Mouse (Mus musculus) c-Kit-positive CD71-positive TER-119-negative erythroid progenitor cells, embryonic 14.5 days (primary cell): ENCODE data around the gene Qrfp.

Experiments
- DNase-seq: peaks from one replicate; pipeline ENCODE4 v3.0.0-alpha.2; 2013; ENCODE audit warnings: low read depth

The Qrfp gene

DNA sequence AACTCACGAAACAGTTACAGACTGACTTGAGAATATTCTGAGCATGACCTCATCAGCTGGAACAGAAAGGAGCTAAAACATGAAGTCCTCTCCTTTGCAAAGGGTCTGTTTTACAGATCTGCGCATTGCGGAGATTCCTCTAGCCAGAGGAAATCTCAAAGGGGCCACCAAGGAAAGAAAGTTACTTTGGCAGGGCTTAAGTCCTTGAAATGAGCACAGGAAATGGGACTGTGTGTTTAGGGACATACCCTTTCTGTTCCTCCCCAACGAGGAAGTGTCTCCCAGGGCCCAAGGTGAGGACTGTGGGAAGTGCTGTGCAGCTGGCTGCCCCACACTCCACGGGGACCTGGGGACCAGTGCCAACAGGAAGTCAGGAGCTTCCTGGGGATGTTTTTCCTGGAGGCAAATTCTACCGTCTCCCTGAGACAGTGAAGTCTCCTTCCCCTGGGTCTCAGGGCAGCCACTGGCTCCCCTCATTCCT lies 40.7 kb downstream of the Qrfp start:
- no peak for DNase-seq

DNA sequence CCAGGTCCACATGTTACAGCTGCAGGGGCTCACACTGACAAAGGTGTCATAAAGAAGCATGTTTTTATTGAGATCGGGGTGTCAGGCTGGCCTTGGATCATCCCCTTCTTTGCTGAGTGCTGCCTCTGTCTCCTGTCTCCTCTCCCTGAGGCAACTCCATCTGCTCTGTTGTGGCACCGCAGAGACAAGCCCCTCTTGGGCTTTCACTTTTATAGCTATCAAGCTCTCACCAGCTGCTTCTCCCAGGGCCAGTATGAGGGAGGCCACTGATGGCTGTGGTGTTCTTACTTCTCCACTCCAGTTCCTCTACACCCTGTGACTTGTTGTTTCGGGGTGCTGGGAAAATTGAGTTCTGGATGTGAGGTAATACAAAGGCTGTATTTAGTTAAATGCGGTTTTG lies 41.3 kb downstream of the Qrfp start:
- DNase-seq, result no peak

DNA sequence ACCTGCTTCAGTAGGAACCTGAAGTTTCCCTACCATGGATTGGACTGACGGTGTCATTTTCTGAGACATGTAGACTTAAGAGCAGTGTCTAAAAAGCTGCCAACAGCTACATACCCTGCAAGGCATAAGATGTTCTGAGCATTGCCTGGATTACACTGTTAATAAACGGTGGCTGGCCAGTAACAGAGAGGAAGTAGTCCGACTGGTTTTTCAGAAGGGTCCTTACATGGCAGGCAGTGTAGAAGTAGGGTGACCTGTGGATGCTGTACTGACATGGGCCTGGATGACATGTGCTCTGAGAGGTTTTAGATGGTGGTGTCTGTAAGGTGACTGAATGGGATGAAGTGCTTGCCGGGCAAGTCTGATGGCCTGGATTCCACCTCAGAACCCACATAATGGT lies 42.6 kb downstream of the Qrfp start:
- no peak for DNase-seq

DNA sequence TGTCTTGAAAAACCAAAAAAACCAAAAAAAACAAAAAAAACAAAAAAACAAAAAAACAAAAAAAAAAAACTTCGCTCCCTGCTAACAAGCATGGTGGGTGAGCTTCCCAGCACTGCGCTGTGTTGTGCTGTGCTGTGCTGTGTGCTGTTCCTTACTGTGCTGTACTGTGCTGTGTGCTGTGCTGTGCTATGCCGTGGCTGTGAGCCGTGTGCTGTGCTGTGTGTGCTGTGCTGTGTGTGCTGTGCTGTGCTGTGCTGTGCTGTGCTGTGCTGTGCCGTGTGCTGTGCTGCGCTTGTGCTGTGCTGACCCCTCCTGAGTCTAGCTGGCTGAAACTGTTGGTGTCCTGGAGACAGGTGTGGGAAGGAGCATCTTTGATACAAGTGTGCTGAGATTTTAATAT lies 43.3 kb downstream of the Qrfp start:
- DNase-seq, result no peak

DNA sequence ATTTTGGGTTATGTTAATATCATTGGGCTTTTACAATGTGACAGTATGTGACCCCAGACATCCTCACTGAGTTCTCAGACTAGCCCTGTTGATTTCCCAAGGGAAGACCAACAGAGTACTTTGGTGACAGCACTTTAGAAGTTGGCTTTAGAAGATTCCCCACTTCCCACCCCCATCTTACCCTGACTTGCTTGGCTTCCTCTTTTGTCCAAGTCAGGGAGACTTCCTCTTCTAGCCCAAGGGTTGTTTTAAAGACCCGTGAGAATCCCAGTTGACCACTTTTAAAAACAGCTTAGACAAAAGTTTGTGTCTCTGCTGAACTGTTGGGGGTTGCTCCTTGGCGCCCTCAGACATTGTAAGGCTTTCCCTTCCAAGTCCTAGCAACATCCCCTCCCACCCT lies 47.1 kb downstream of the Qrfp start:
- DNase-seq, result no peak

DNA sequence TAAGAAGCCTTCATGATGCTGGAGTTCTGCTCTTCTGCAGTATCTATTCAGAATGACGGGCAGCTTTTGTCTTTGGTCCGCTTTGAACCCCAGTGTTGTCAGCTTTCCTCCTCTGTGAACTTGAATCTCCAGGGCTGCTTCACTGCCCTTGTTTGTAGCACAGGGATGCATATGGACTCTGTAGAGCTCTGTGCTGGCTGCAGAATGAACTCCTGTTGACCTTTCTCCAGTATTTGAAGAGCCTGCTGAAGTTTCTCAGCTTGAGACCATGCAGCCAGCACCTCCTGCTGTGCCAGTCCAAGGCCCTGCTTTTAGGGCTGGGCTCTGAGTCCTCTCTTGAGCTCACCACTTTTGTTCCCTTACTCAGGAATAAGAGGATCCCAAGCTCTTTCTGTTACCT lies 47.5 kb downstream of the Qrfp start:
- DNase-seq, result no peak

DNA sequence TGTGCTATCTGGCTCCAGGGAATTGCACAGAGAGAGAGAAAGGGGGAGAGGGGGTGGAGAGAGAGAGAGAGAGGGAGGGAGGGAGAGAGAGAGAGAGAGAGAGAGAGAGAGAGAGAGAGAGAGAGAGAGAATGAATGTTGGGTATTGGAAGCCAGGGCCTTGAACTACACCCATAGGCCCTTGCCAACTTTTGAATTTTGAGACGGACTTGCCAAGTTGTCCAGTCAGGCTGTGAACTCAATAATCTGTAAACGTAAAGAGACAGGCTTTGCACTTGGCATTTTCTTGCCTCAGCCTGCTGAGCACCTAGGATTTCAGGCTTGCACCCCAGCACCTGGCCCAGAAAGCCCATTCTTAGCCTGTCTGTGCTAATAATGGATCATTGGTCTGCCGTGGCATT lies 48.2 kb downstream of the Qrfp start:
- DNase-seq, result no peak

DNA sequence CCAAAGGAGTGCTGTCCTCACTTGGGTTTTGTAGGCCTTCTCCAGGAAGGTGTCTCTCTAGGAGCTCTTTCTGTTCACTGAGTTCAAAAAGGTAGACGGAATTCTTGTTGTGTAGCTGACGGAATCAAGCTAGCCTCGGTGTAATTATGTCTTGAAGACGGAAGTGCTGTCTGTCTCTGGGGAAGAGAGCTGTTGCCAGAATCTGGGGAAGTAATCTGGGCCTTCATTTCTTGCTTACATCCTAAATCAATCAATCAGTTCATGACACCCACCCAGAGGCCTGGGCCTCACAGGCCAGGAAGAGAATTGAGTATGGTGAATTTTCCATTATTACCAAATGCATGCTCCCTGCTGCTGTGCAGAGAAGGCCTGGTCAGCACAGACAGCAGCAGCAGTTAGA lies 48.8 kb downstream of the Qrfp start:
- no peak for DNase-seq

DNA sequence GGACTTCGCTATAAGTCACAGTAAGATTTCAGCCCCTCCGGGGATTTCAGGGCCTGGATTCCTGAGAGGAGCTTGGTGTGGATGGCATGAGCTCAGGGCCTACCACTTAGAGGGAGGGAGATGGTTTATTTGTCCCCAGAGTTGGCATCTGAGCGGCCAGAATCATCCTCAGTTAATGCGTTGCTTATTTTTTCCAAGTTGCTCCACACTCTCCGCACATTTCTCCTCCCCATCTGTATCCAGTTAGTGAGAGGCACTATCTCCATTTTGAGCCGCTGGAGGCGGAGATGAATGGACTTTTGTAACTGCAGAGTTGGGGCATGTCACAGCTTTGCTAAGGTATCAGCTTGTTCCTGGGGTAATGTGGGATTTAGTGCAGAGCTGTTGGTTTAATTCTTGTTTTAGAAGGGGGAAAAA lies 49.3 kb downstream of the Qrfp start:
- no peak for DNase-seq

DNA sequence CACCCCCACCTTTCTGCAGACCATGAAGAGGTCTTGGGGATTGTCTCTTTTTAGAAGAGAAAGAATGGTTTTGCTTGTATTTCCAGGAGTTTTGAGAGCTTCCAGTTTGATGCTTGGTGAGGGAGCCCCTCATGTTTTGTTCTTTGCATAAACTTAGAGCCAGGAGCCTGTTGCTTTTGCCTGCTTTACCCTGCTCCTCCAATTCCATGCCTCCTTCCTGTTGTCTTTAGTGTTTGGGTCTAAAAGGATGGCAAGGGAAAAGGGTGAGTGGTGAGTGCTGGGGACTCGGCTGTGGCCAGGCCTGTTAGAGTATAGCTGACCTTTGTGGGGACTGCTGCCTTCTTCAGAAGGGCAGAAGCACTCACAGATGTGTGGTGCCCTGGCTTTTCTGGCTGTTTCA lies 49.9 kb downstream of the Qrfp start:
- DNase-seq, result no peak

DNA sequence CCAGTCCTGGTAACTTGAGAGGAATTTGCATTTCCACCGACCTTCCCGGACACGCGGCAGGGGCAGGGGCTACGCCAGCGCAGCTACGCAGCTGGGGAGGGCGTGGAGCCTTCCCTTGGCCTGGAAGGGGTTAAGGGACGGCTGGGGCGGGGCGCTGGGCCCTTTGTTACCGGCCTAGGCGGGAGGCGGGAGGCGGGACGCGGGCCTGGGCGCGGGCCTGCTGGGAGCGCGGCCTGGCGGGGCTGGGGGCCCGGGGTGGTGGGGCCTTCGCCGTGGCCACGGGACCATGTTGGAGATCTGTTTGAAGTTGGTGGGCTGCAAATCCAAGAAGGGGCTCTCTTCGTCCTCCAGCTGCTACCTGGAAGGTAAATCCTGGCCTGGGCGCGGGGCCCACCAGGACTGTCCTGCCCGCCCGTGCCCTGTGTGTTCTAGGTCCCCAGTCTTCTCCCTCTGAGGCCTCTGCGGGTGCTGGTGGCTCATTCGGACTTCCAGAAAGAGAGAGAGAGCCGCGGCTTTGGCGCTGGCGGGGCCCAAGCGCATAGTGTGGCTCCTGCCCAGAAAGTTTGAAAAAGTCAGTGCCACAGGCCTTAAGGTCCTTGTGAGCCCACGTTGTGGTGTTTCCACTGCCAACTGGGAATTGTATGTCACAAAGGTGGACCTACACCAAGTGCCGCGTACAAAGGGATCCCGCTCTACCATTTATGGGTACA lies 50.5 kb downstream of the Qrfp start:
- peak; percentile 67 for DNase-seq

DNA sequence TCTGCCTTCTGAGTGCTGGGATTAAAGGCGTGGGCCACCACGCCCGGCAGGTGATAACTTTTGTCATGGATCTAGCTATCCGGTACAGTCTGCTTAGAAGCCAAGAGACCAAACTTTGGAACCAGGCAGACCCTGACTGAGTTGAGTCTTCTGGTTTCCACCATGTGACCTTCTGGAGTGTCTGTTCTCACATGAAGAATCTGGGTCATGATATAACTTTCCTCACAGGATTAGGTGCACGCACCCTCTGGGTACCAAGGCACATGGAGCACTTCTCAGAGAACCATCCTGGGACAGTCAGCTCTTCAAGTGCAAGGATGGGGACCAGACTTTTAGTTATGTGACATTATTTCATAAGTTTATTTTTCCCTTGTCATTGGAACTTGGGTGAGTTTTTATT lies 51.4 kb downstream of the Qrfp start:
- no peak for DNase-seq

DNA sequence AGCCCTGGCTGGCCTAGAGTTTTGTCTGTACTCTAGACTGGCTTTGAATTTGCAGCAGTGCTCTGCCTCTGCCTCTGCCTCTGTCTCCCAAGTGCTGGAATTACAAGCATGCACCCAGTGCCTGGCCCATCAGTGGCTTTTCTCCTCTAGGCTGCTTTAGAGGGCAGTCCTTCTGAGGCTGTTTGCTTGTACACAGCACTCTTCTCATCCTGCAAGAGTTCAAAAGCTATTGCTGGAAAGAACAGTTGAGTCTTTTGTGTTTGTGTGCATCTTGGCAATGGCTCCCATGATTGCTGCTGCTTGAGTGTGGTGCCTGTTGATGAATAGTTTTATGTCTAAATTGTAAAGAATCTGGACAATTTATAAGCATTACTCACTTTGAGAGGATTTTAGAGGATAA lies 52.9 kb downstream of the Qrfp start:
- DNase-seq, result no peak
